Mouse (Mus musculus) spleen, postnatal 10 days (tissue): ENCODE results near the gene Prb1.
"Not testable (repeated sequence)": the region's sequence is repeated elsewhere in the genome, so short reads cannot be mapped to it uniquely, and the experiment has no call there.

Experiments used
- DNase-seq, 2 experiments: peaks; one replicate each; pipeline ENCODE4 v3.0.0; 2021 to 2022; ENCODE audit warnings: low spot score in 2 of 2

The Prb1 gene

GRCm38 (mm10) chr6:132210421-132210820 lies at the start of gene Prb1:
Gene Prb1, minus strand, starts transcription at chr6:132210521.
- not testable (repeated sequence) for DNase-seq
